In genomic region chr3:69506352-69506751, GRCm38 (mm10) we compare ENCODE assay signal across 33 mouse cellular contexts.
DNase-seq lines count a peak whose midpoint lies in the region; ATAC-seq and TF ChIP-seq lines count a peak whose summit lies in the region.
"Had no signal": no experiment of that assay in that cellular context is flagged by ENCODE, and none has a peak within 500 bp of the region (broad histone marks: within the 10 kb centered on the region; RNA-seq: fewer than 3 reads in every experiment).

No protein-coding gene starts in this region.

- H3K9me3 ChIP-seq in liver, embryonic 11.5 days (ENCODE audit: control insufficient read depth, low read length), result no peaks in the 10 kb centered on the region
- H3K9me3 ChIP-seq: embryonic facial prominence, embryonic 12.5 days; hindbrain, embryonic 12.5 days; intestine, embryonic 15.5 days; limb, embryonic 12.5 days; megakaryocyte, embryonic 14.5 days; neural tube, embryonic 12.5 days; stomach, embryonic 15.5 days had no signal

- peak; percentile 72 for ATAC-seq in Patski
- no peak for ATAC-seq in liver, embryonic 11.5 days (replicated peaks; ENCODE audit: low FRiP score)
- ATAC-seq: activated CD4-positive, CD25-positive, alpha-beta regulatory T cell, adult 4 months; forebrain, embryonic 14.5 days; hindbrain, postnatal 0 days; intestine, embryonic 15.5 days; lung, postnatal 0 days had no signal

- CTCF ChIA-PET in Patski (lab: Charles Lee), result interaction anchor here (0.7 kb wide), 1 partner anchor 17 kb away, joined by 3 read pairs; no protein-coding TSS in a partner anchor

- no peaks in the 10 kb centered on the region for H3K27me3 ChIP-seq in Patski
- no peaks in the 10 kb centered on the region for H3K27me3 ChIP-seq in liver, embryonic 11.5 days (replicated peaks; ENCODE audit: control insufficient read depth, insufficient read depth, low read length)
- H3K27me3 ChIP-seq: embryonic facial prominence, embryonic 12.5 days; hindbrain, embryonic 12.5 days; intestine, embryonic 15.5 days; limb, embryonic 12.5 days; megakaryocyte, embryonic 14.5 days; neural tube, embryonic 12.5 days; stomach, embryonic 15.5 days had no signal

- in situ Hi-C loops in Patski (cut with MboI; ENCODE audit: low pct_unique_long_range_greater_than_20kb), result no loop called here

- H3K27ac ChIP-seq in liver, embryonic 11.5 days (ENCODE audit: low read depth, low read length), result no peak overlapping the region
- H3K27ac ChIP-seq: embryonic facial prominence, embryonic 12.5 days; hindbrain, embryonic 12.5 days; hindbrain, postnatal 0 days; intestine, embryonic 15.5 days; left cerebral cortex, adult 2 months; limb, embryonic 12.5 days; neural tube, embryonic 12.5 days; stomach, embryonic 15.5 days had no signal

- 88% methylated on average over 4 of the region's 4 CpGs for WGBS in liver, embryonic 11.5 days

- no peak overlapping the region for H3K4me2 ChIP-seq in liver, embryonic 11.5 days
- H3K4me2 ChIP-seq: embryonic facial prominence, embryonic 12.5 days; heart, embryonic 11.5 days; hindbrain, embryonic 12.5 days; intestine, embryonic 15.5 days; limb, embryonic 12.5 days; neural tube, embryonic 12.5 days; stomach, embryonic 15.5 days had no signal

- POLR2A ChIA-PET in Patski (lab: Charles Lee), result interaction anchor here (0.8 to 1.4 kb wide), 3 partner anchors 18 to 66 kb away, joined by 3 to 4 read pairs (median 3); no protein-coding TSS in a partner anchor

- DNase-seq in embryo, embryonic 10.5 days (ENCODE audit: low spot score), result peak; percentile 22
- no peak for DNase-seq in embryo, embryonic 11 days
- peak; percentile 45 for DNase-seq in retina, postnatal 1 day
- no peak for DNase-seq in retina, embryonic 14.5 days (ENCODE audit: low spot score)
- DNase-seq in Patski (ENCODE audit: low read depth, low spot score), result peak; percentile 80
- DNase-seq in layer of hippocampus, adult 8-10 months (ENCODE audit: low spot score in 2 of 2), result no peak
- DNase-seq in liver, embryonic 11.5 days (ENCODE audit: low spot score), result no peak
- no peak for DNase-seq in frontal cortex, postnatal 14 days (ENCODE audit: low spot score in 2 of 2)
- DNase-seq: adrenal gland, adult 2 months; adrenal gland, postnatal 36 days; cerebellum, adult 18-20 months; cerebellum, postnatal 10 days; gastrocnemius, postnatal 36 days; heart, adult 18-20 months; heart, postnatal 36 days; kidney, adult 8-10 months; kidney, postnatal 10 days; lung, postnatal 4 days; right cerebral cortex, postnatal 14 days had no signal

- H3K9ac ChIP-seq in liver, embryonic 11.5 days (ENCODE audit: low read depth, low read length), result no peak overlapping the region
- H3K9ac ChIP-seq: embryonic facial prominence, embryonic 12.5 days; hindbrain, embryonic 12.5 days; intestine, embryonic 15.5 days; limb, embryonic 12.5 days; neural tube, embryonic 12.5 days; stomach, embryonic 15.5 days had no signal

- no peaks in the 10 kb centered on the region for H3K4me1 ChIP-seq in liver, embryonic 11.5 days (replicated peaks; ENCODE audit: control insufficient read depth, insufficient read depth, low read length)
- H3K4me1 ChIP-seq: intestine, embryonic 15.5 days had no signal

- H3K36me3 ChIP-seq in liver, embryonic 11.5 days (ENCODE audit: control insufficient read depth, insufficient read depth, low read length), result no peaks in the 10 kb centered on the region
- H3K36me3 ChIP-seq: embryonic facial prominence, embryonic 12.5 days; hindbrain, embryonic 12.5 days; intestine, embryonic 15.5 days; limb, embryonic 12.5 days; neural tube, embryonic 12.5 days; stomach, embryonic 15.5 days had no signal

- TF ChIP-seq CTCF in Patski (IDR thresholded peaks at IDR 0.05), result no peak

- no peak overlapping the region for H3K4me3 ChIP-seq in liver, embryonic 11.5 days (ENCODE audit: low read depth, low read length)
- H3K4me3 ChIP-seq: embryonic facial prominence, embryonic 12.5 days; hindbrain, embryonic 12.5 days; intestine, embryonic 15.5 days; left cerebral cortex, adult 2 months; limb, embryonic 12.5 days; megakaryocyte, embryonic 14.5 days; myocyte; neural tube, embryonic 12.5 days; stomach, embryonic 15.5 days had no signal

Comparison
In these comparisons a context has a peak if more than half of its experiments do, and no peak if none do; other contexts are left out.
1. DNase-seq: peak in embryo, embryonic 10.5 days (single experiment), retina, postnatal 1 day (single experiment) and Patski (single experiment); none in embryo, embryonic 11 days (single experiment), retina, embryonic 14.5 days (single experiment), layer of hippocampus, adult 8-10 months (0 of 2), liver, embryonic 11.5 days (single experiment) and frontal cortex, postnatal 14 days (0 of 2).